Mouse (Mus musculus): ENCODE results near the gene Relch.

The Relch gene

GRCm38 (mm10) chr1:105790103-105790502 is 126.4 kb downstream of the Relch start:
- DNase-seq (ENCODE audit: low spot score in 2 of 2): no peak

DNA sequence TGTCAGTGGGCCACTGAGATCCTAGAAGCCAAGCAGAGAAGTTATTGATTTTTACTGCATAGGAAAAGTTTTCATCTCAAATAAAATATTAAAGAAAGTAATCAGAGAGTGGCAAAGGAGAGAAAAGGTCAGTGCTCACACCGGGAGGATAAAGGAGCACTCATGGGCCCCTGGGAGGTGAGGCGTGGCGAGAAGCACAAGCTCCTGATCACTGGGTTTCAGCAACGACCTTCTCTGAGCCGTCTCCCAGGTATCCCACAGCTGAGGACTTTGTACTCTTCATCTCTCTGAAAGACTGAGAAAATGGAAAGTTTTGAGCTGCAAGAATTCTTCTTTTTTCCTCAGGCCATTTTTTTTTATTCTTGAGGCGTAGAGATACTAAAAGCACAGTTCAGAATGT is 131.0 kb downstream of the Relch start:
- no peak for DNase-seq (ENCODE audit: low spot score in 2 of 2)

GRCm38 (mm10) chr1:105795705-105796104 is 132.0 kb downstream of the Relch start:
- DNase-seq (ENCODE audit: low spot score in 2 of 2): no peak

DNA sequence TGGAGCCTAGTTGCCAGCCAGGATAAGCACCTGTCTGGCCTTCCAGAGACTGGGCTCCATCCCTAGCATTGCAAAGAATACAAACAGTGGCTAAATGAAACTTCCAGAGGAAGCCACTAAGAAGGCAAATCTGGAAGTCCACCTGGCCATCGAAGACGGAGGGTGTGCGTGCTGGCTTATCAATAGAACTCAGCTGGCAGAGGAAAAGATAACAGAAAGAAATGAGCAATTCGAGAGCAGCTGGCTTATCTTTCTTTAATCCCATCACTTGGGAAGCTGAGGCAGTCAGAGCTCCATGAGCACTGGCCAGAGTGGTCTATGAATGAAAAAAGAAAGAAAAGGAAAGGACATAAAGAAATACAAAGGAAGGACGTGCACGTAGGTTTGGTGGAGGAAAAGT is 136.9 kb downstream of the Relch start:
- no peak for DNase-seq (ENCODE audit: low spot score in 2 of 2)

- no peak for DNase-seq (ENCODE audit: low spot score in 2 of 2)
Observed at GRCm38 (mm10) chr1:105801252-105801651, 137.6 kb downstream of the Relch start.

DNA sequence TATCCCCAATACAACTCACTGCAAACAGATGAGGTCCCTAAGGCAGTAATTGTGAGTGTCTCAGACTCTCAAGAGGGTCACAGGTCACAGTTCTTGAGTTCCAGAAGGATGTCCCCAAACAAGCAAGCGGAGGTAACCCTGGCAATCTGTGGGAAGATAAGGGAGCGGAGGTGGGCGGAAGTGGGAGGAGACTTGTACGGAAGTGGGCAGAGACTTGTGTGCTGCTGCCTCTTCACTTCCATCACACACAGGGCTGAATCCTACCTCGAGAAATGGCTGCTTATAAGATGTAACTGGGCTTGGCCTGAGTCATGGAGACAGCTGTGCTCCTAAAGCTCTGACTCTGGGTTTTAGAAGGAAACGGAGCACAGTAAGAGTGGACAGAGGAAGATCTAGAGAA is 139.3 kb downstream of the Relch start:
- DNase-seq (ENCODE audit: low spot score in 2 of 2): no peak

DNA sequence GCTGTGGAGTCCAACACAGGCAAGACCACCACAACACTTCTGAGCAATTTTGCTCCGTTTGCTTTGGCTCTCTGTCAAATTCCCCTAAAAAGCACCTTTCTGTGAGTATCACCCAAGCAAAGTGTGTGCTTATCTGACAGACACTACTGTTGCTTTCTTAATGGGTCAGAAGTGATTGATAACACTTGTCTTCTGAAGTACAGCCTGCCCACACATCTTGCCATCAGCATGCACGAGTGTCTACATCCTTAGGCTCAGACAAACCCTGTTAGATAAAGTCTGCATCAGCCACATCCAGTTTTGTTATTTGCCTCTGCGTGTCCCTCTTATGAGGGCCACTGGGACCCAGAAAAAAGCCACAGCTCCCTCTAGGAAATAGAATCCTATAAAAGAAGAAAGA is 140.6 kb downstream of the Relch start:
- DNase-seq (ENCODE audit: low spot score in 2 of 2): no peak
